Mouse (Mus musculus) spleen, adult 2 months (tissue): ENCODE results near the gene Spib.

ENCODE experiments used
- CTCF ChIP-seq: fragments of 200-500 bp; IDR thresholded peaks from 2 replicates; pipeline ENCODE4 v1.5.1; 2011; ENCODE audit warnings: mild to moderate bottlenecking, inconsistent platforms; ENCODE audit not compliant: insufficient read depth, insufficient read length, insufficient replicate concordance; ENCODE audit errors: extremely low read depth
- POLR2A ChIP-seq: fragments of 200-500 bp; IDR thresholded peaks from 2 replicates; pipeline ENCODE4 v1.6.1; 2011; ENCODE audit warnings: low read depth, low read length, inconsistent platforms

DNA sequence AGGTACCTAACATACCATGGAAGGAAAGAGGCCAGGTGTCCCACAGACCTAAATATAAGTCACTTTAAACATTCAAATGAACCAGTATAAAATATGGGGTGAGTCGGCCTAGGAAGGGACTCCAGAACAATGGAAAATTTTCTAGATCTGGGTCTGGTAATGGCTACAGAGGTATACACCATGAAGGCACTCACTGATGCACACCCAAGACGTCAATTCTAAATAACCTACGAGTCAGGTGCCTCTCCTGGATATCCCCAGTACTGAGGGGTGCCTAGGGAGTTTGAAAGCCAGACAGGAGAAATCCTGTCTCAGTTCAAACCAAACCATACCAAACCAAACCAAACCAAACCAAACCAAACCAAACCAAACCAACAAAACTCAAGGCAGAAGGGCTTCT, 1.4 kb downstream of the Spib start:
- TF ChIP-seq POLR2A (no peak), CTCF (no peak)
